Mouse (Mus musculus) layer of hippocampus, adult 2 months (tissue): Measurements from ENCODE around the gene Zdhhc23. TPM values are rescaled to one million over a fixed set of nuclear protein-coding genes. Genes with fewer than 3 reads are reported as not detected.

Experiments used
- DNase-seq, 2 experiments: peaks; one replicate each; pipeline ENCODE4 v3.0.0; 2022; ENCODE audit warnings: low spot score in 2 of 2
- H3K27ac ChIP-seq: fragments of 200-600 bp; 2 replicates; pipeline ENCODE4 v1.8.1; 2022
- H3K4me3 ChIP-seq: fragments of 200-600 bp; 2 replicates; pipeline ENCODE4 v1.8.1; 2022; ENCODE audit warnings: mild to moderate bottlenecking
- CTCF ChIP-seq: fragments of 200-600 bp; conservative IDR thresholded peaks from 2 replicates; pipeline ENCODE4 v1.8.1; 2022; ENCODE audit warnings: antibody characterized with exemption, mild to moderate bottlenecking, moderate library complexity
- total RNA-seq, 2 experiments: library from RNA; stranded (reverse); gene quantifications; 2 replicates each; pipeline ENCODE4 v1.2.3; 2021

The Zdhhc23 gene
- total RNA-seq, 2 experiments from 2014 or later: 43.4 to 49.1 TPM

DNA sequence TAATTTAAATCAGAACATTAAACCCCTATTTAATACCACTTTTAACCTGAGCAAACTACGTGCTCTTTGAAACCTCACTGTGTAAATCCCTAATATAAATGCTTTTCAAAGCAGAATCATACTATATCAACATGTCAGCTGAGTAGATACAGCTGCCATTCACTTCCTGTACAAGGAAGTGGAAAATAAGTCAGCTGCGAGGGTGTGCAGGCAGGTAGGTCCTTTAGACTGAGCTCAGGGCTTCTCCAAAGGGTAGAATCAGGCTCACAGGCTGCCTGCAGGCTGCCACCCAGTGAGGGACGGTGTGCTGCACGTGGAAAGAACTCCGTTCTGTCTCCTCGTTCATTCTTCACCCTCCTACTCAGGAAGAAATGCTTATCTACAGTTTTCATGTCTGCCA, 24.7 kb downstream of the Zdhhc23 start:
- no peak for TF ChIP-seq CTCF
- DNase-seq: no peak
- Histone ChIP-seq H3K27ac (no peak overlapping the region), H3K4me3 (no peak overlapping the region)

DNA sequence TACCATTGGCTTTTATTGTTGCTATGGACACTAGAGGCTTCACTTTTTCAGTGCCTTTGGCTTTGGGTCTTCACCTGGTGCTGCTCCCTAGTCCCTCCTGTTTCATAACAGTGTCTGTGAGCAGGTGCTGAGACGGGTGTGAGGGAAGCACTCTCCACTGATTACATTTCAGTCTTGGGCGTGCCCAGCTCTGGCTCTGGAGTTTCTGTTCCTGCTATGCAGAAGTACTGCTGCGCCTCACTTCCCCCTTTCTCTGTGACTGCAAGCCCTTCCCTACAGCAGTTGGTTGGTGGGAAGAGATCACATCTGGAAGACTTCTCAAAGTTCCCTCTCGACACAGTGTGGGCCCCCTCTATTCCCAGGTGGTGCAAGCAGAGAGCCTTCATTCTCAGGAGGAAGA, 28.0 kb downstream of the Zdhhc23 start:
- Histone ChIP-seq H3K27ac (peak overlapping the region; percentile 25; the same call in 1 of the 2 replicates), H3K4me3 (no peak overlapping the region)
- TF ChIP-seq CTCF: no peak
- DNase-seq: no peak

DNA sequence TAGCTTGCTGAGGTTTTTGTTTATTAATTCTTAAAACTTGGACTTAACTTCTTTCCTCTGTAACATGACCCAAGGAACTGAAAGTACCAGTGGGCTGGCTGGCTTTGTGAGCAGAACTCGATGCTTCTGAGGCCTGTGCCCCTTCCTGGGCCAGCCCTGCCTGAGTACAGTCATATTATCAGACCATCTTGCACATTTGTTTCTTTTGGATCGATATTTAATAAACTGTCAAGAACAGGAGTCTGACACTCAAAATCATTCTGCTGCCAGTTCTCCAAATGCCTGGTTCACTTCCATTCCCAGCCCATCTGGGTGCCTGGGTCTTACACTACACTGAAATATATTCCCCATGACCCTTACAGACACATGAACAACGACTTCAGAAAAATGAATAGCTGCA, 33.7 kb downstream of the Zdhhc23 start:
- H3K27ac ChIP-seq: peak overlapping the region; percentile 77
- DNase-seq: no peak
- no peak overlapping the region for H3K4me3 ChIP-seq
- no peak for TF ChIP-seq CTCF

DNA sequence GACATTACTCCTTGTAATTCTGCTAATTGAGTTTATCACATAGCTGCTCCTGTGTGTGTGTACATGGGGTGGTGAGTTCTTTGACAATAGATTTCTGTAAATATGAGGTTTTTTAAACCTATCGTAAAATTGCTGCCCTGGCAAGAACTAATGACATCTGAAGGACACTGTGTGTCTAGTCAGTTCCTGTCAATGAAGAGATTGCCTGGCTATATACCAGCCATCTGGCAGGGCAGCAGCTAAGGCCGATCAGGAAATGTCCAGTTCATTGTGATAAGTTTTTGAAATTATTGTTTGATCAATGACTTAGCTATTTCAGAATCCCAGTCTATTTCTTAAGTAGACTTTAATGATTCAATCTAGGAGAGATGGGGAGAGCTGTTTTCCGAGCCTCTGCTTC, 34.2 kb downstream of the Zdhhc23 start:
- peak overlapping the region; percentile 77 for H3K27ac ChIP-seq
- no peak for DNase-seq
- no peak for TF ChIP-seq CTCF

DNA sequence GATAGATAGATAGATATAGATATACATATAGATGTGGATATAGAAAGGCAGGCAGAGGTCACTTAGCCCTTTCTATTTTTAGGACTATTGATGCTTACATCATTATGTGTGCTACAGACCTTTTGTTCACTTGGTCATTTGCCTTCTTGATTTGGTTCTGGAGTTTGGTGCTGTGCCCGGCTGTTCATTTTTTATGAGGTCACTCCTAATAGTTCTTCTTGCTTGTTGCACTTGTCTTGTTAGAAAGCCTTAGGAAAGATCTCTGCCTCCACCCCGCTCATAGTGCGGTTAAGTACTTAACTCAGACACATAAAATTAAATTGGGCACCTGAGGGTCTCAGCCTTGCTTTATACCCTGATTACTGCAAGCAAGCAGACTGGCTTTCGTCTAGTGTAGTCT, 38.7 kb downstream of the Zdhhc23 start:
- no peak overlapping the region for H3K27ac ChIP-seq
- DNase-seq: no peak
- TF ChIP-seq CTCF: no peak

More for the DNA sequence above, 34.2 kb downstream of the Zdhhc23 start:
- no peak overlapping the region for H3K4me3 ChIP-seq

DNA sequence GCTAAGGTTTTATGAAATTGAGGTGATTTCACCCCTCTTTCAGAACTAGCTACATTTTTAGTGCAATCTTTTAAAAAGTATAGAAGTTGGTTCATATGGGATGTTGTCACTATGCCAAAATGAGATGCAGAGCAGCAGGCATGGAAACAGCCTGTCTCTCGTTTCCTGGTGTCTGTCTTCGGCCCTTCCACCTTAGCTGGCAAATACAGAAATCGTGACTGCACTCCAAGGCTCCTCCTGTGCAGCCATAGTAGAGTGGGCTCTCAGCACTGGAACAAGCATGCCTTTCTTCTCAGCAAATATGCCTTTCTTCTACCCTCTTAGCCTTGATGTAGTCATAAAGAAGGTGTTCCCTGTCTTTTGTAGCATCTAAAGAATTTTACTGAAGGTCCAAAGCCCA, 43.7 kb downstream of the Zdhhc23 start:
- no peak for DNase-seq
- peak overlapping the region; percentile 81 for H3K27ac ChIP-seq

More for the DNA sequence above, 38.7 kb downstream of the Zdhhc23 start:
- no peak overlapping the region for H3K4me3 ChIP-seq

DNA sequence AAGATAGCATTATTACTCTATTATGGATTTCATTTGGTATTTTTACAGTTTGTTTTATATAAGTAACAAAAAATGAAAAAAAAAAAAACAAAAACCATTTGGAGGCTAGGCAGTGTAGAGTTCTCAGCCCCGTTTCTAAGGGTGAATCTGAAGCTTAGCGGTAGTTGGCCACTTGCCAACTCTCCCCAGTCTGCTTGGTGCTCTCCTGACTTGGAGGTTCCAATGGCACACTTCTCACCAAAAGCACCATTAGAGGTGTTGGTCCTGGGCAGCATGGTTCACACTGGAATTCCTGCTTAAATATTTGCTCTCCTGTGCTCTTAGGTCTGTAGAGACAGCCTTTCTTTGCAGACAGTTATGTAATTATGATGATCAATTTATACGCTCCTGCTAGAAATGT, 44.2 kb downstream of the Zdhhc23 start:
- no peak for DNase-seq
- Histone ChIP-seq H3K4me3 (no peak overlapping the region), H3K27ac (peak overlapping the region; percentile 81)
- no peak for TF ChIP-seq CTCF

More for the DNA sequence above, 43.7 kb downstream of the Zdhhc23 start:
- TF ChIP-seq CTCF: no peak
- no peak overlapping the region for H3K4me3 ChIP-seq

DNA sequence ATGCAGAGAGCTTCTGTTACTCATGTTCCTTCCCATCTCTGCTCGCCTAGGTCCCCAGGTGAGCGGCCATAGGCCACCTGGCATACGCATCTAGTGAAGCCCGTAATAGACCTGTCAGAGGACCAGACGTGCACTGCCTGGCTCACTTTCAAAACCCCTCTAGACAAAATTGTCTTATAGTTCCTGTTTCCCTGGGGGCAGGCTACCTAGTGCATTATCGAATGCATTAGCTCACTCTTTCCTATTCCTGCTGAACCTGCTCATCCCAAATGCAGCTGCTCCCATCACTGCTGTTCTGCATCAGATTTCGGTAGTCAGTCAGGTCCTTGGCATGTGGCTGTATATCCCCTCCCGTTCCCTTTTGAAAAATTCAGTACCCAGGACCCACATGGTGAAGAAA, 44.7 kb downstream of the Zdhhc23 start:
- Histone ChIP-seq H3K4me3 (no peak overlapping the region), H3K27ac (peak overlapping the region; percentile 81)
- no peak for DNase-seq
- TF ChIP-seq CTCF: no peak

DNA sequence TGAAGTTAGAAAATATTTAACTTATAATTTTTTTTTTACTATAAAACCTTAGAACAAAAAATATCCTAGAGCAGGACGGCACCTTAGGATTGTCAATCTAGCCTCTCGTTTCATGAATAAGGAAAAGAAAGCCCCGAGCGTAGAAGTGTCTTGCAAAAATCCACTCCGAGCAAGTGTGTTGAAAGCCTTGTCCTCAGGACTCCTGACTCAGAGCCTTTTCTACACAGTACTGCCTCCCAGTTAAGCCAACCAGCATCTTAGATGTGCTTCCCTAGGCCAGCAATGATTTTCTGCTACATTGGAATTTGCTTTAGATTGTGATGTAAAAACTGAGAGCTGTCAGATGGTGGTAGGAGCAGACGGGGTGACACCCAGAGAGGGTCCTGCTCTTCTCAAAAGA, 46.5 kb downstream of the Zdhhc23 start:
- TF ChIP-seq CTCF: no peak
- Histone ChIP-seq H3K27ac (peak overlapping the region; percentile 81), H3K4me3 (no peak overlapping the region)
- no peak for DNase-seq

DNA sequence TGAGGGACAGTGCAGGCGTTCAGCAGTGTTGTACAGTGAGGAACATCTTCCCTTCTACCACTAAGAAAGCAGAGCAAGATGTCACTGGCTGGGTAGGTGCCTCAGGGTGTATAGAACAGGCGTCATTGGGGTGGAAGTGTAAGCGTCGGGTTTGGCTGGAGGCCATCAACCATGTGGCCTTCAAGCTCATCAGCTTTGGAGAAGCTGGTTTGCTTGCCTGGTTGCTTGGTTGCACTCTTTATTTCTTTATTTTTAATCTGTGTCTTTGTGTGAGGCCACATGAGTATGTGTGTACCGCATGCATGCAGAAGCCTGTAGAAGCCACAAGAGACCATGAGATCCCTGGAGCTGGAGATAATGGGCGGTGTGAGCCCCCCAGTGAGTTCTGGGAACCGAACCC, 47.3 kb downstream of the Zdhhc23 start:
- no peak for TF ChIP-seq CTCF
- DNase-seq: no peak

DNA sequence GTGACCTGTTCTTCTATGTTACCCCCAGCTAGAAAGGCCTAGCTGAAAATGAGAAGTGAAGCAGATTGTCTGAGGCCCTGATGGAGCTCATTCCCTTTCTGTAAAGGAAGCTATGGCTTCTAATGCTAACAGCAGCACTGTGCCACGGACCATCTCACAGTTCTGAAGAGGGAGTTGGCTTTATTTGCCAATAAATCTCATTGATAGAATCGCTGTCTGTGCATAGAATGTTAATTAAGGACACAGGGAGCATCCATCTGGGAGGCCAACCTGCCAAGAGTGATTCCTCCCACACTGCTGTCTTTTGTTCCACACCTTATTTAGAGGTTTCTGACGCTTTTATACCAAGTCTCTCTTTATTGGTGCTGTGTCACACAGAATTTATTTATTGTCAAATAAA, 48.1 kb downstream of the Zdhhc23 start:
- TF ChIP-seq CTCF: no peak
- DNase-seq: no peak
- Histone ChIP-seq H3K4me3 (no peak overlapping the region), H3K27ac (peak overlapping the region; percentile 76)

More for the DNA sequence above, 47.3 kb downstream of the Zdhhc23 start:
- Histone ChIP-seq H3K4me3 (no peak overlapping the region), H3K27ac (peak overlapping the region; percentile 76)

DNA sequence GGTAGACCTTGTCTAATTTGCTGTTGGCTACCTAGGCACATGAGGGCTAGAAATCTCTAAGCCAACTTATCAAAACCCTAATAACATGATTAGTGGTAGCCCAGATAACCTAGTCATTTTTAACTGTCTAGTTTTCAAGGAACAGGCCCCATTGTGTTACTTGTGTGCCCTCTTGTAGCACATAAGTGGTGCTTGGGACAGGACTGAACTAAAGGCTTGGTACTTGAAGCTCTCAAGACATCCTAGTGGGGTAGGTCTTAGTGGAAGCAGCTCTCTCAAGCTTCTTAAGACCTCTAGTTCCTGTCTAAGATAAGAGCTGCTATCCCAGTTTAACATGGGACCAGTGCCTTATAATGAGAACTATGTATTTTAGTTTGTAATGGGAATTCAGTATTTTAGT, 49.0 kb downstream of the Zdhhc23 start:
- Histone ChIP-seq H3K27ac (peak overlapping the region; percentile 33; the same call in 1 of the 2 replicates), H3K4me3 (no peak overlapping the region)
- TF ChIP-seq CTCF: no peak
- no peak for DNase-seq

DNA sequence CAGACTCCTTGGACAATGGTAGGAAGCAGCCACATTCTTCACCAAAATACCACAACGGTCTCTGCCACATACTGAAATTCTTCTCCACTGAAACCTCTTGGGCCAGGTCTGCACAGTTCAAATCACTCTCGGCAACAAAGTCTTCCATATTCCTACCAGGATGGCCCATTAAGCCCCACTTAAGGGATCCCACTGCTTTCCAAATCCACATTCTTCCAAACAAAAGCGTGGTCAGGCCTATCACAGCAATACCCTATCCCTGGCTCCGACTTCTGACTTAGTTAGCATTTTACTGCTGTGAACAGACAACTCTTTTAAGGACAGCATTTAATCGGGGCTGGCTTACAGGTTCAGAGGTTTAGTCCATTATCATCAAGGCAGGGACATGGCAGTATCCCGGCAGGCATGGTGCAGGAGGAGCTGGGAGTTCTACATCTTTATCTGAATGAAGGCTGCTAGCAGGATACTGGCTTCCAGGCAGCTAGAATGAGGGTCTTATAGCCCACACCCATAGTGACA, 53.2 kb downstream of the Zdhhc23 start, which contains the start of gene Qtrt2:
TSS of gene Qtrt2 (minus strand) at position 469 of the 519 bp plus-strand sequence.
- no peak for DNase-seq
- Histone ChIP-seq H3K4me3 (no peak within 1 kb of the TSS), H3K27ac (no peak within 1 kb of the TSS)
- no peak for TF ChIP-seq CTCF

DNA sequence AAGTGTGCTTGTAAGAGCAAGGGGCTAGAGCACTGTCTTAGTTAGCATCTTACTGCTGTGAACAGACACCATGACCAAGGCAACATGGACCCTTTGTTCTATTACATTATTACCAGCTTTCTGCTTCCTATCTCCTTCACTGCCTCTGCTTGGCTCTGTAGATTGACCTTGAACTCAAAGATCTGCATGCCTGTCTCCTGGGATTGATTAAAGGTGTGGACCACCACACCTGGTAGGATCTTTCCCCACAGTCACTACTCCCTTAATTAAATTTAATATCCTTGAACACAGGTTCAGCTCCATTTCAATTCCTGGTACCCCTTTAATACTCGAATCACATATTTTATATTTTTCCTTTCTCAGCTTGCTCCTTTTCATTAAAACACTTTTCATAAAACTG, 53.7 kb downstream of the Zdhhc23 start:
- no peak for DNase-seq
- no peak overlapping the region for H3K27ac ChIP-seq
- H3K4me3 ChIP-seq: no peak overlapping the region
- no peak for TF ChIP-seq CTCF
